Mouse (Mus musculus): ENCODE results near the gene Alkal2. TPM values are rescaled to one million over a fixed set of nuclear protein-coding genes. Genes with fewer than 3 reads are reported as not detected.

Alkal2 gene
- not detected in 2 replicates for polyA plus RNA-seq (2014; fragmentation: Nextera tagmentation; extraction: Ambion mirVana)

- Histone ChIP-seq H3K4me2 (ENCODE audit: low read depth) (peak within 1 kb of the TSS; percentile 98), H3K4me1 (ENCODE audit: control insufficient read depth, insufficient read depth, low read length) (peaks cover 5% of the 10 kb centered on the region; the same call in 1 of the 2 replicates), H3K27ac (ENCODE audit: low read depth, low read length) (no peak within 1 kb of the TSS), H3K9me3 (ENCODE audit: control insufficient read depth, low read length) (no peaks in the 10 kb centered on the region), H3K27me3 (ENCODE audit: control insufficient read depth, insufficient read depth, low read length) (peaks cover 32% of the 10 kb centered on the region), H3K9ac (ENCODE audit: low read length) (peak within 1 kb of the TSS; percentile 35), H3K4me3 (ENCODE audit: low read depth, low read length) (peak within 1 kb of the TSS; percentile 51), H3K36me3 (ENCODE audit: control insufficient read depth, insufficient read depth, low read length) (no peaks in the 10 kb centered on the region)
- ATAC-seq (ENCODE audit: insufficient read depth, low FRiP score, low TSS enrichment) (peak; percentile 58), DNase-seq (ENCODE audit: low spot score) (peak; percentile 53)
- under 1% methylated on average over 50 of the region's 58 CpGs for WGBS
Measured at GRCm38 (mm10) chr12:30883986-30884621, at the start of gene Alkal2. Gene Alkal2 (plus strand): TSS chr12:30884322.

- Histone ChIP-seq H3K9ac (ENCODE audit: low read length) (no peak overlapping the region), H3K9me3 (ENCODE audit: control insufficient read depth, low read length) (no peaks in the 10 kb centered on the region), H3K4me1 (ENCODE audit: control insufficient read depth, insufficient read depth, low read length) (no peaks in the 10 kb centered on the region), H3K36me3 (ENCODE audit: control insufficient read depth, insufficient read depth, low read length) (no peaks in the 10 kb centered on the region), H3K4me2 (ENCODE audit: low read depth) (no peak overlapping the region), H3K27me3 (ENCODE audit: control insufficient read depth, insufficient read depth, low read length) (no peaks in the 10 kb centered on the region), H3K4me3 (ENCODE audit: low read depth, low read length) (no peak overlapping the region), H3K27ac (ENCODE audit: low read depth, low read length) (no peak overlapping the region)
- WGBS: 79% methylated on average over 1 of the region's 1 CpGs
- no peak for ATAC-seq (ENCODE audit: insufficient read depth, low FRiP score, low TSS enrichment)
- DNase-seq (ENCODE audit: low spot score): no peak
Measured at GRCm38 (mm10) chr12:30848521-30848920, 35.6 kb upstream of the Alkal2 start.

- WGBS: 87% methylated on average over 2 of the region's 2 CpGs
- Histone ChIP-seq H3K36me3 (ENCODE audit: control insufficient read depth, insufficient read depth, low read length) (no peaks in the 10 kb centered on the region), H3K4me2 (ENCODE audit: low read depth) (no peak overlapping the region), H3K27me3 (ENCODE audit: control insufficient read depth, insufficient read depth, low read length) (no peaks in the 10 kb centered on the region), H3K9me3 (ENCODE audit: control insufficient read depth, low read length) (no peaks in the 10 kb centered on the region), H3K9ac (ENCODE audit: low read length) (no peak overlapping the region), H3K27ac (ENCODE audit: low read depth, low read length) (no peak overlapping the region), H3K4me3 (ENCODE audit: low read depth, low read length) (no peak overlapping the region), H3K4me1 (ENCODE audit: control insufficient read depth, insufficient read depth, low read length) (no peaks in the 10 kb centered on the region)
- ATAC-seq (ENCODE audit: insufficient read depth, low FRiP score, low TSS enrichment) (no peak), DNase-seq (ENCODE audit: low spot score) (no peak)
Measured at GRCm38 (mm10) chr12:30850902-30851301, 33.2 kb upstream of the Alkal2 start.

- Histone ChIP-seq H3K9ac (ENCODE audit: low read length) (no peak overlapping the region), H3K27ac (ENCODE audit: low read depth, low read length) (no peak overlapping the region), H3K27me3 (ENCODE audit: control insufficient read depth, insufficient read depth, low read length) (no peaks in the 10 kb centered on the region), H3K4me2 (ENCODE audit: low read depth) (no peak overlapping the region), H3K9me3 (ENCODE audit: control insufficient read depth, low read length) (no peaks in the 10 kb centered on the region), H3K4me3 (ENCODE audit: low read depth, low read length) (no peak overlapping the region), H3K36me3 (ENCODE audit: control insufficient read depth, insufficient read depth, low read length) (no peaks in the 10 kb centered on the region), H3K4me1 (ENCODE audit: control insufficient read depth, insufficient read depth, low read length) (no peaks in the 10 kb centered on the region)
- DNase-seq (ENCODE audit: low spot score) (no peak), ATAC-seq (ENCODE audit: insufficient read depth, low FRiP score, low TSS enrichment) (no peak)
- 91% methylated on average over 6 of the region's 6 CpGs for WGBS
Measured at GRCm38 (mm10) chr12:30851871-30852270, 32.3 kb upstream of the Alkal2 start.

- Histone ChIP-seq H3K9ac (ENCODE audit: low read length) (no peak overlapping the region), H3K4me2 (ENCODE audit: low read depth) (no peak overlapping the region), H3K27ac (ENCODE audit: low read depth, low read length) (no peak overlapping the region), H3K27me3 (ENCODE audit: control insufficient read depth, insufficient read depth, low read length) (no peaks in the 10 kb centered on the region), H3K36me3 (ENCODE audit: control insufficient read depth, insufficient read depth, low read length) (no peaks in the 10 kb centered on the region), H3K4me1 (ENCODE audit: control insufficient read depth, insufficient read depth, low read length) (no peaks in the 10 kb centered on the region), H3K4me3 (ENCODE audit: low read depth, low read length) (no peak overlapping the region), H3K9me3 (ENCODE audit: control insufficient read depth, low read length) (no peaks in the 10 kb centered on the region)
- no peak for ATAC-seq (ENCODE audit: insufficient read depth, low FRiP score, low TSS enrichment)
- 85% methylated on average over 6 of the region's 6 CpGs for WGBS
- DNase-seq (ENCODE audit: low spot score): no peak
Measured at GRCm38 (mm10) chr12:30855442-30856159, 28.5 kb upstream of the Alkal2 start.

GRCm38 (mm10) chr12:30856172-30856571, 27.9 kb upstream of the Alkal2 start:
- Histone ChIP-seq H3K27ac (ENCODE audit: low read depth, low read length) (no peak overlapping the region), H3K36me3 (ENCODE audit: control insufficient read depth, insufficient read depth, low read length) (no peaks in the 10 kb centered on the region), H3K4me2 (ENCODE audit: low read depth) (no peak overlapping the region), H3K9me3 (ENCODE audit: control insufficient read depth, low read length) (no peaks in the 10 kb centered on the region), H3K4me1 (ENCODE audit: control insufficient read depth, insufficient read depth, low read length) (no peaks in the 10 kb centered on the region), H3K27me3 (ENCODE audit: control insufficient read depth, insufficient read depth, low read length) (no peaks in the 10 kb centered on the region), H3K9ac (ENCODE audit: low read length) (no peak overlapping the region), H3K4me3 (ENCODE audit: low read depth, low read length) (no peak overlapping the region)
- ATAC-seq (ENCODE audit: insufficient read depth, low FRiP score, low TSS enrichment): no peak
- no peak for DNase-seq (ENCODE audit: low spot score)
- WGBS: 89% methylated on average over 5 of the region's 5 CpGs

GRCm38 (mm10) chr12:30864347-30864746, 19.8 kb upstream of the Alkal2 start:
- no peaks in the 10 kb centered on the region for H3K27me3 ChIP-seq (ENCODE audit: control insufficient read depth, insufficient read depth, low read length)
- no peaks in the 10 kb centered on the region for H3K9me3 ChIP-seq (ENCODE audit: control insufficient read depth, low read length)
- no peaks in the 10 kb centered on the region for H3K4me1 ChIP-seq (ENCODE audit: control insufficient read depth, insufficient read depth, low read length)
- H3K27ac ChIP-seq (ENCODE audit: low read depth, low read length): no peak overlapping the region
- no peaks in the 10 kb centered on the region for H3K36me3 ChIP-seq (ENCODE audit: control insufficient read depth, insufficient read depth, low read length)
- ATAC-seq (ENCODE audit: insufficient read depth, low FRiP score, low TSS enrichment) (no peak), DNase-seq (ENCODE audit: low spot score) (no peak)
- no peak overlapping the region for H3K4me2 ChIP-seq (ENCODE audit: low read depth)
- 75% methylated on average over 2 of the region's 2 CpGs for WGBS
- no peak overlapping the region for H3K4me3 ChIP-seq (ENCODE audit: low read depth, low read length)
- no peak overlapping the region for H3K9ac ChIP-seq (ENCODE audit: low read length)

GRCm38 (mm10) chr12:30865781-30866180, 18.3 kb upstream of the Alkal2 start:
- H3K4me1 ChIP-seq (ENCODE audit: control insufficient read depth, insufficient read depth, low read length): no peaks in the 10 kb centered on the region
- H3K4me2 ChIP-seq (ENCODE audit: low read depth): no peak overlapping the region
- H3K27me3 ChIP-seq (ENCODE audit: control insufficient read depth, insufficient read depth, low read length): no peaks in the 10 kb centered on the region
- WGBS: 84% methylated on average over 4 of the region's 4 CpGs
- H3K9ac ChIP-seq (ENCODE audit: low read length): no peak overlapping the region
- H3K27ac ChIP-seq (ENCODE audit: low read depth, low read length): no peak overlapping the region
- DNase-seq (ENCODE audit: low spot score): no peak
- no peaks in the 10 kb centered on the region for H3K36me3 ChIP-seq (ENCODE audit: control insufficient read depth, insufficient read depth, low read length)
- ATAC-seq (ENCODE audit: insufficient read depth, low FRiP score, low TSS enrichment): no peak
- H3K9me3 ChIP-seq (ENCODE audit: control insufficient read depth, low read length): no peaks in the 10 kb centered on the region
- no peak overlapping the region for H3K4me3 ChIP-seq (ENCODE audit: low read depth, low read length)

GRCm38 (mm10) chr12:30879447-30879846, 4.7 kb upstream of the Alkal2 start:
- WGBS: 72% methylated on average over 6 of the region's 6 CpGs
- H3K27me3 ChIP-seq (ENCODE audit: control insufficient read depth, insufficient read depth, low read length): peaks cover 18% of the 10 kb centered on the region
- peaks cover under 1% of the 10 kb centered on the region; the same call in 1 of the 2 replicates for H3K4me1 ChIP-seq (ENCODE audit: control insufficient read depth, insufficient read depth, low read length)
- DNase-seq (ENCODE audit: low spot score) (no peak), ATAC-seq (ENCODE audit: insufficient read depth, low FRiP score, low TSS enrichment) (no peak)
- H3K4me3 ChIP-seq (ENCODE audit: low read depth, low read length): no peak overlapping the region
- H3K9ac ChIP-seq (ENCODE audit: low read length): no peak overlapping the region
- H3K4me2 ChIP-seq (ENCODE audit: low read depth): no peak overlapping the region
- H3K9me3 ChIP-seq (ENCODE audit: control insufficient read depth, low read length): no peaks in the 10 kb centered on the region
- no peaks in the 10 kb centered on the region for H3K36me3 ChIP-seq (ENCODE audit: control insufficient read depth, insufficient read depth, low read length)
- H3K27ac ChIP-seq (ENCODE audit: low read depth, low read length): no peak overlapping the region

All from neural tube, embryonic 11.5 days (tissue).